Mouse (Mus musculus): ENCODE measurements around the gene Nr6a1. TPM values are rescaled to one million over a fixed set of nuclear protein-coding genes. Genes with fewer than 3 reads are reported as not detected.

Gene Nr6a1
- polyA plus RNA-seq, 1 experiment from 2014 or later = 0.80 TPM

DNA sequence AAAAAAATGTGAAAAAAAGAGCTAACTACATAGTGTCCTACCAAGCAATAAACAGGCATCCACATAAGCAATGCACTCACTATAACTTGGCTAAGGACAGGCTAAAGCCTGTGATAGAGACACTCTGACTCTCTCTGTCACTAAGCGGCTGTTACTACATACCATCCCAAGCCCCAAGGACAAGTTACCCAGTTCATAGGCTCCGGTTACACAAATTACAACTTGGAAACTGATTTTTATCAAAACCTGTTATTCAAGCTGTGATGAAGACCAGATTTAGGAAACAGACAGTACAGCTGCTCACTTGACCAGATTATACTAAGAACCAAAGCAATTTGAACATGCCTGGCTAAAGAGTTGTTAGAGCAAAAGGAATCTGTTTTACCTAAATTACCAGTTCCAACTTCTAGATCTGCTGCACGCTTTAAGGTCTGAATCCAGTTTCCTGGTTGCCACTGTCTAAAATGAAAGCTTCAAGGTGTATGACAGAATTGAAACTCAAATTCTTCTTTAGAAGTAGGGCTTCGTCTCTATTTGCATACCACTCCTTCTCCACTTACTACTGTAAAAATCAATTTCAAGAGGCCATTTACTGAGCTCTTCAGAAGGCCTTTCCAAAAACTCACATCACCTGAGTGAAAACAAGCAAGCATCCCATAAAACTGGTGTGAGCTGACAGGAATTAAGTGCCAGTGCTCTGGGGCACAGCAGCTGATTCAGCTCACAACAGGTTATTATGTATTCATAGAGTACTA, 160.1 kb downstream of the Nr6a1 start:
- Histone ChIP-seq H3K27ac (peak overlapping the region; percentile 22; the same call in 1 of the 2 replicates), H3K9me3 (no peaks in the 10 kb centered on the region), H3K4me2 (replicated peaks) (no peak overlapping the region), H3K4me3 (no peak overlapping the region), H3K27me3 (no peaks in the 10 kb centered on the region), H3K9ac (no peak overlapping the region), H3K4me1 (peaks cover 36% of the 10 kb centered on the region), H3K36me3 (no peaks in the 10 kb centered on the region)
- ATAC-seq (ENCODE audit: low FRiP score, low read depth) = no peak
- 45% methylated on average over 4 of the region's 4 CpGs for WGBS

DNA sequence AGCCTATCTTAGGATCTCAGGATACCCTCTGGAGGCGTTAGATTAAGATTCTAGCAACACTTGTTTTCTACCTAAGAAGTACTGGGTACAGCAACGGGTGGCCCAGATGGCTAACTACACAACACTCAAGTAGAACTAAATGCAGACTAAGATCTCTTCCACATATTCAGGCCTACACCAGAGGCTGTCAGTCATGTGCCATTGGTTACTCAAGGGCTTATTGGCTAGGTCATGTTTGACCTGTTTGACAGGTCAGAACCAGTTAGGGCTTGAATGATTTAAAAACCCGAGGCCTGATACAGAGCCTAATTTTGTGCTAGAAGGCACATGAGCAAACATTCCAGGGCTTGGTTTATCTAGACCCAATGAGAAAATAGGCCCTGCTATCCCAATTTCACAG, 187.6 kb downstream of the Nr6a1 start:
- H3K4me3 ChIP-seq = no peak overlapping the region
- 87% methylated on average over 3 of the region's 3 CpGs for WGBS

DNA sequence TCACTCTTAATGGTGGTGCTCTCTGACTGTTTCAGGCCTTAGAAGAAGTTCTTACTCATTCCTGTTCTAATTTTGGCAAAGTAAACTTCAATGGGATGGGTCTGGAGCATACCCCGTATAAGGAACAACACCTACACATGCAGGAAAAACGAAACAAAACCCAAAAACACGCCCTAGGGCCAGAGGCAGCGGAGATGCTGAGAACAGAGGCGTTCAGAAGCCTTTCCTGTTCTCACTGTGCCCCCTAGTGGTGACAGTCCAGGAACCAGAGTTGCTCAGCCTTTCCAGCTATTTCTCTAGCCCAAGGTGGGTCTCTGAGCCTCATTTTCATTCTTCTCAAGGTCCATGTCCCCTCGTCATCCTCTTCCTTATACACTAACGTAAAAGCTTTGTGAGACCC, 188.1 kb downstream of the Nr6a1 start:
- WGBS = 21% methylated on average over 7 of the region's 7 CpGs
- no peak overlapping the region for H3K9ac ChIP-seq

More for the DNA sequence above, 187.6 kb downstream of the Nr6a1 start:
- H3K4me1 ChIP-seq = 0 out of 2 replicates have a peak, but pooled peaks cover under 1% of the 10 kb centered on the region
- H3K9ac ChIP-seq = no peak overlapping the region
- H3K27ac ChIP-seq = no peak overlapping the region
- no peaks in the 10 kb centered on the region for H3K27me3 ChIP-seq
- no peak for ATAC-seq (ENCODE audit: low FRiP score, low read depth)
- no peaks in the 10 kb centered on the region for H3K9me3 ChIP-seq
- no peak overlapping the region for H3K4me2 ChIP-seq (replicated peaks)
- no peaks in the 10 kb centered on the region for H3K36me3 ChIP-seq

DNA sequence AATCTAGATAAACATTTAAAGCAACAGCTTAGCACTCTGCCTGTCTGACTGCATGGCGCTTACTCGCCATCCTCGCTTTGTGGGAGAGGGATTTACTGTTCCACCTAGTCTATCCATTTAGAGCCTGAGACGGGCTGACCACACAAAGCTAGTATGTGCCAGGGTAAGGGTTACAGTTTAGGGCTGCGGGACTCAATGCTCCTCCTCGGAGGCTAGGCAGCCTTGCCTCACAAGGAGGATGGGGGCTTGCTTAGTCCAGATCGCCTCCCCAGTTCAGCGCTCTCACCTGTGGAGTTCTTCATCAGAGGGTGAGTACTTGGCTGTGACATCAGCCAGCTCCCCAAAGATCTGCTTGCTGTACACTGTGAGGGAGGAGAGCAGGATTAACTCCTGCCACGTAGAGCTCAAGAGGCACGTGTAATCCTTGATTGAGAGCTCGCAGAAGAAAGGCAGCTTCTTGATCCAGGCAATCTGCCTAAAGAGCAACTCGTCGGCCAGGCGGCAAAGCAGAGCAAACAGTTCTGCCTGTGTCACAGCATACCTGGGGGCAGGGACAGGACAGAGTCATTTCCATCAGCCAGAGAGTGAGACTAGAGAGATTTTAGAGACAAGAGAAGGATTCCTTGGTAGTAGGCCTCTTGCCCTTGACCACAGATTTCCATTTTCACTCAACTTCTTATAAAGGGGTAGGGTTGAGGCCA, 188.7 kb downstream of the Nr6a1 start:
- ATAC-seq (ENCODE audit: low FRiP score, low read depth) = no peak
- no peak overlapping the region for H3K4me3 ChIP-seq
- H3K27me3 ChIP-seq = no peaks in the 10 kb centered on the region
- no peak overlapping the region for H3K9ac ChIP-seq
- H3K27ac ChIP-seq = no peak overlapping the region
- no peaks in the 10 kb centered on the region for H3K36me3 ChIP-seq
- 0 out of 2 replicates have a peak, but pooled peaks cover 4% of the 10 kb centered on the region for H3K4me1 ChIP-seq
- 87% methylated on average over 14 of the region's 14 CpGs for WGBS
- H3K9me3 ChIP-seq = no peaks in the 10 kb centered on the region
- no peak overlapping the region for H3K4me2 ChIP-seq (replicated peaks)

More for the DNA sequence above, 188.1 kb downstream of the Nr6a1 start:
- no peaks in the 10 kb centered on the region for H3K27me3 ChIP-seq
- H3K4me3 ChIP-seq = no peak overlapping the region
- H3K9me3 ChIP-seq = no peaks in the 10 kb centered on the region
- ATAC-seq (ENCODE audit: low FRiP score, low read depth) = peak; percentile 72; the same call in 1 of the 2 replicates
- H3K36me3 ChIP-seq = no peaks in the 10 kb centered on the region
- H3K27ac ChIP-seq = no peak overlapping the region
- H3K4me2 ChIP-seq (replicated peaks) = no peak overlapping the region
- H3K4me1 ChIP-seq = 0 out of 2 replicates have a peak, but pooled peaks cover 4% of the 10 kb centered on the region

DNA sequence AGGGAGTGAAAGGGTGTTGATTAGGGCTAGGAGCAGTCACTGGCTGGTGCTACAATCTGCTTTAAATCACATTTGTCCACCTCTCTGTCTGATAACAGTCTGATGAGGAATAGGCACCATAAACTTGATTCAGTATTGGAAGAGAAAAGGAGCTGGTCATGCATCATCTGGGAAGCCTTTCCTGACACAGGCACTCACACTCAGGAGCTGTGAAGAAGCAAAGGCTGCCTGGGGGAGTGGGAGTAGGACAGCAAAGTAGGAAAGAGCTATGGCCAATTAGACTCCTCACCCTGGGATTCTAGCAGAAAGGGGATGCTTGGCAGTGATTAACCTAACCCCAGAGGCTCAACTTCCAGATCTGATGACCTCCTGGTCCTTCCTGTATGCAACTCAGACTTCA, 191.7 kb downstream of the Nr6a1 start:
- H3K36me3 ChIP-seq = no peaks in the 10 kb centered on the region
- H3K4me1 ChIP-seq = 0 out of 2 replicates have a peak, but pooled peaks cover 4% of the 10 kb centered on the region
- no peaks in the 10 kb centered on the region for H3K9me3 ChIP-seq
- no peak overlapping the region for H3K9ac ChIP-seq
- no peak overlapping the region for H3K4me3 ChIP-seq
- H3K4me2 ChIP-seq (replicated peaks) = no peak overlapping the region
- H3K27ac ChIP-seq = no peak overlapping the region
- H3K27me3 ChIP-seq = no peaks in the 10 kb centered on the region
- ATAC-seq (ENCODE audit: low FRiP score, low read depth) = no peak

DNA sequence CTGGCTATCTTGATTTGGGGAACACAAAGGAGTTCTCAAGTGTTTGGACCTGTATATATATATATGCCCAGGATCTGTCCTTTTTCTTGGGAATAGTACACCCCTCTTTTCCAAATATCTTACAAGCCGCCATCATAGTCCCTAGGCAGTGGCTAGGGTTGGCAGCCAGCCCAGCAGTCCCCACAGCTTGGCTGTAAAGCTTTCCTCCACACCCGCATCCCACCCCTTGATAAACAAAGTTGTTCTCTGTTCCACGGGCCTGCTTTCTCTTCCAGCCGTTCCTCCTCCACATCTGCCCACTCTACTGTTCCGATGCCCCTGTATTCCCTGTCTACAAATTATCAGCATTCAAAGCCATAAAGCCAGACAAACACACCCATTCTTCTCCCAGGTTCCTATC, 192.8 kb downstream of the Nr6a1 start:
- no peaks in the 10 kb centered on the region for H3K9me3 ChIP-seq
- no peaks in the 10 kb centered on the region for H3K27me3 ChIP-seq
- no peak overlapping the region for H3K9ac ChIP-seq
- 62% methylated on average over 5 of the region's 5 CpGs for WGBS
- H3K27ac ChIP-seq = no peak overlapping the region
- no peaks in the 10 kb centered on the region for H3K36me3 ChIP-seq
- H3K4me3 ChIP-seq = no peak overlapping the region
- H3K4me1 ChIP-seq = 0 out of 2 replicates have a peak, but pooled peaks cover 4% of the 10 kb centered on the region
- ATAC-seq (ENCODE audit: low FRiP score, low read depth) = no peak
- H3K4me2 ChIP-seq (replicated peaks) = no peak overlapping the region

DNA sequence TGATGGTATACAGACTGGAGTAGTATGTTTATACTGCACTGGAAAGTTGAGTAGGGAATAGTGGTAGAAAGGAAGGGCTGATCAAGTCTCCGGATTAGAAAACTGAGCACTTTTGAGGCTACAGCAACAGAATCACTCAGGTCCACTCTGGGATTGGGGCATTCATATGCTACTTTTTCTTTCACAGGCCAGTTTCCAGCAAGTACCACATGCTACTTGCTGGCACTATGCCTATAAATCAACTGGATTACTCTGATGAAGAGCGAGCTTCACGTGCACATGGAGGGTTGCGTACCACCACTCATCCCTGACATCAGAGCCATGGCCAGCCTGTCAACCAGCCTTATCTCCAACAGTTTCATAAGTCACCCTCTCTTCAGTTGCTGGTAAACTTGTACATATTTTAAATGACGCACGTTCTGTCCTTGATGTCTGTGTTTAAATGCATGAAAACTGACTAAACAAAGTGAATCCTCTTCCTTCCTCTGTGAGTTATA, 197.1 kb downstream of the Nr6a1 start:
- ATAC-seq (ENCODE audit: low FRiP score, low read depth) = no peak
- H3K4me3 ChIP-seq = no peak overlapping the region
- H3K4me1 ChIP-seq = 0 out of 2 replicates have a peak, but pooled peaks cover 9% of the 10 kb centered on the region
- no peak overlapping the region for H3K4me2 ChIP-seq (replicated peaks)
- H3K36me3 ChIP-seq = no peaks in the 10 kb centered on the region
- H3K9me3 ChIP-seq = no peaks in the 10 kb centered on the region
- H3K27me3 ChIP-seq = no peaks in the 10 kb centered on the region
- H3K27ac ChIP-seq = no peak overlapping the region
- no peak overlapping the region for H3K9ac ChIP-seq
- WGBS = 92% methylated on average over 6 of the region's 6 CpGs

DNA sequence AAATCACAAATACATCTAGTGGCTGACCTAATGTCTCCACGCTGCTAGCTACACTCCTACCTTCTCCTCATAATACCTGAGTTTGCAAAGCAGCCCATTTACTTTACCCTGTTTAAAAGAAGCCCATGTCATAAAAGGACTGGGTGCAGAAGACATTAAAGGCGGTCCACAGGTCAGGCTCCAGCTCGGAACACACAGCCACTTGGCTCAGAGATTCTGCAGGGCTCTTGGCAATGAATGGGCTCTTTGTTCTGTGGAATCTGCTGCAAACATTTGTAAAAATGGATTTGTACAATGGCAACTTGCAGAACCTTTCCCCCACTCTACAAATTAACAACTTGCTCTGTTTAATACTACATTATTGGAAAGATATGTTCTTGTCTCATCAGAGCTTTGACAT, 202.1 kb downstream of the Nr6a1 start:
- 43% methylated on average over 3 of the region's 3 CpGs for WGBS
- H3K9ac ChIP-seq = no peak overlapping the region
- H3K36me3 ChIP-seq = no peaks in the 10 kb centered on the region
- H3K4me2 ChIP-seq (replicated peaks) = no peak overlapping the region
- peaks cover 21% of the 10 kb centered on the region for H3K4me1 ChIP-seq
- H3K27me3 ChIP-seq = no peaks in the 10 kb centered on the region
- no peak for ATAC-seq (ENCODE audit: low FRiP score, low read depth)
- peak overlapping the region; percentile 58; the same call in 1 of the 2 replicates for H3K27ac ChIP-seq
- no peak overlapping the region for H3K4me3 ChIP-seq
- no peaks in the 10 kb centered on the region for H3K9me3 ChIP-seq

DNA sequence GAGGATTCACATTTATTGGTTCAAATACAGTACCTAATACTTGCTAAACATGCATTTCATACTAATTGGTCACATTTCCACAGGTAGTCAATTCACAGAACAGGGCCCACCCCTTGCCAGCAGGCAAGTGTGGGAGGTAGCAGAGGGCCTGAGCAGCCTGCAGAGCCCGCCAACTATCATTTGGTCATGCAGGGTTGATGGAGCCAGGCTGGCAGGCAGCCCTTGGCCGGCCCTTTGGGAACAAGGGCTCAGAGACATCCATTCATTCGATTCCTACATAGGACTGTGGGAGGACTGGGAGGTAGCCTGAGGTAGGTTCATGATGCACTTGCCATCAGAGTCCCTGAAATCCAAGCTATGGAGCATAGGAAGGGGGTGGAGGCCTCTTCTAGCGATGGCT, 204.1 kb downstream of the Nr6a1 start:
- no peak overlapping the region for H3K4me3 ChIP-seq
- no peak overlapping the region for H3K27ac ChIP-seq
- ATAC-seq (ENCODE audit: low FRiP score, low read depth) = no peak

DNA sequence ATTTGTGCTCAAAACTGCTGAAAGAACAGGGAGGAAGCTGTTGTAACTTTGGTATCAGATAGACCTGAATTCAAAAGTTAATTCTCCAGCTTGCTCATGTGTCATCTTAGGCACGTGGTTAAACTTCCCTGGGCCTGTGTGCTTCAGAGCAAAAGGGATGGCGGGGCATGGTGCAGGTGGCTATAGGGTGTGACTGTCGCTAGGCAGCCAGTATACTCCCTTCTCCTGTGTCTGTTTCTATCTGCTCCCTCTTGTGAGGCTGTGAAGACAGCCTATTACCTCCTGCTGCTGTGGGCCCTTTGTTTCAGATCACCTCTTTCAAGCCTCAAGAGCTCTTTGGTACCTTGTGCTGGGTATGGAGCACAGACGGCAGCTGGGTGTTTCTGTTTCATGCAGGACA, 205.4 kb downstream of the Nr6a1 start:
- Histone ChIP-seq H3K27me3 (no peaks in the 10 kb centered on the region), H3K4me3 (no peak overlapping the region), H3K9me3 (no peaks in the 10 kb centered on the region), H3K9ac (no peak overlapping the region), H3K27ac (no peak overlapping the region), H3K36me3 (no peaks in the 10 kb centered on the region), H3K4me2 (replicated peaks) (no peak overlapping the region), H3K4me1 (peaks cover 27% of the 10 kb centered on the region)
- ATAC-seq (ENCODE audit: low FRiP score, low read depth) = no peak
- 63% methylated on average over 4 of the region's 4 CpGs for WGBS

More for the DNA sequence above, 204.1 kb downstream of the Nr6a1 start:
- WGBS = 87% methylated on average over 4 of the region's 4 CpGs
- Histone ChIP-seq H3K9ac (no peak overlapping the region), H3K9me3 (no peaks in the 10 kb centered on the region), H3K4me1 (peaks cover 27% of the 10 kb centered on the region), H3K36me3 (no peaks in the 10 kb centered on the region), H3K4me2 (replicated peaks) (no peak overlapping the region), H3K27me3 (no peaks in the 10 kb centered on the region)

DNA sequence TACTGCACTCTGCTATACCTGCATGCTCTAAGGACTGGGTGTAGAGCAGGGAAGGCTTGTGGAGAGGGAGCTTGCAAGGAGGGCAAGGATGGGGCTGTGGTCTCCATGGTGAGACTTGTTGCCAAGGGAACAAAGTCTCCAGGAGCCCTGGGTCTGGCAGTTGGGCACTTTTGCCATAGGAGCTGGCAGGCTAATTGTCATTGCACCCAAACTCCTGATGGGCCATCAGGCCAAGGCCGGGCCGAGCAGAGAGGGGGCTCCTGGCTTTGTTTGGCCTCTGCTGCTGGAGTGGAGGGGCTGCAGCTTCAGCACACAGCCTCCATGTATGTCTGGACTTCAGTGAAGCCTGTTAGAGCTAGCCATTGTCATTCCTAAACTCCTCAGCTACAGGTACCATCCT, 206.8 kb downstream of the Nr6a1 start:
- no peak overlapping the region for H3K4me3 ChIP-seq
- no peaks in the 10 kb centered on the region for H3K27me3 ChIP-seq
- H3K36me3 ChIP-seq = no peaks in the 10 kb centered on the region
- no peaks in the 10 kb centered on the region for H3K9me3 ChIP-seq
- peaks cover 24% of the 10 kb centered on the region for H3K4me1 ChIP-seq
- no peak overlapping the region for H3K27ac ChIP-seq
- H3K4me2 ChIP-seq (replicated peaks) = no peak overlapping the region
- WGBS = 80% methylated on average over 2 of the region's 2 CpGs
- ATAC-seq (ENCODE audit: low FRiP score, low read depth) = no peak
- H3K9ac ChIP-seq = no peak overlapping the region

DNA sequence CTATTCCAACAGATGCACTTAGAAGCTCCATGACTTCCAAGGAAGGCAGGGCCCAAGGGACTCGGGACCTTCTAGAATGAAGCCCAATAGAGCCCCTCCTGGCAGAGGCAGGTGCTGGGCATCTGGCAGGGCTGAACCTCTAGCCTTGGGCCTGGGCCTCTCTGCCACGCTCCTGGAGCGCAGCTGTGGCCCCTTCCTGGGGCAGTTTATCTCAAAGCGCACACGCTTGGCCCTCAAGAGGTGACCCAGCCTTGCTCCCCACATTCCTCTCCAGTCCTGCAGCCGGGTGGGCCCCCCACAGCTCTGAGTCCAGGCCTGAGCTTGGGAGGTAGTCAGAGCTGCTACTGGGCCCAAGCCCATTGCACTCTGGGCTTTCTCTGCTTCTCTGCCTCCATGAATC, 208.1 kb downstream of the Nr6a1 start:
- no peak for ATAC-seq (ENCODE audit: low FRiP score, low read depth)
- no peak overlapping the region for H3K4me3 ChIP-seq
- WGBS = 73% methylated on average over 6 of the region's 6 CpGs
- H3K4me2 ChIP-seq (replicated peaks) = no peak overlapping the region
- no peaks in the 10 kb centered on the region for H3K9me3 ChIP-seq
- H3K27me3 ChIP-seq = peaks cover 6% of the 10 kb centered on the region
- no peaks in the 10 kb centered on the region for H3K36me3 ChIP-seq
- no peak overlapping the region for H3K27ac ChIP-seq
- no peak overlapping the region for H3K9ac ChIP-seq
- H3K4me1 ChIP-seq = peaks cover 14% of the 10 kb centered on the region
